Mouse (Mus musculus): Measurements from ENCODE around the gene Olfr680-ps1.
"Not testable (repeated sequence)": the region's sequence is repeated elsewhere in the genome, so short reads cannot be mapped to it uniquely, and the experiment has no call there.

The Olfr680-ps1 gene

GRCm38 (mm10) chr7:105092717-105093116 lies at the start of gene Olfr680-ps1:
Olfr680-ps1 (minus strand) TSS chr7:105092817.
- not testable (repeated sequence) for DNase-seq (ENCODE audit: low read depth)

GRCm38 (mm10) chr7:105141275-105141674 lies 48.7 kb upstream of the Olfr680-ps1 start:
- no peak for DNase-seq (ENCODE audit: low read depth)

GRCm38 (mm10) chr7:105116536-105116935 lies 23.9 kb upstream of the Olfr680-ps1 start, which contains the start of gene Olfr681:
Olfr681 (plus strand) TSS chr7:105116836.
- DNase-seq (ENCODE audit: low read depth), result no peak

DNA sequence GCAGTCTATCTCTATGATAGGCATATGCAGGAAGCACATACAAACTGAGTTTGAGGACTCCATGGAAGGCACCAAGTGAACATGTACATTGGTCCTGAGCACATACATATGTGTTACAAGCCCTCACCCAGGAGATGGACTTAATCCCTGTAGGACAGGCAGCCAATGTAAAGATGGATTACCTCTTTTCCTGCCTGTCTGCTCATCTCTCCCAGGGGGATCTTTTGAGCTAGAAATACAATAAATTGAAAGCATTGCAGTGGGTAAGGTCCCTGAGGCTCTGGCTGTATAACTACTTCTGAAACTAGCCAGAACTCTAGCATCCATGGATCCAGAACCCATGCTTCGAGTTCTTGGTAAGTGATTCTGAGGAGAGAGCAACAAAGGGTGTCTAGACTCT lies 11.7 kb downstream of the Olfr680-ps1 start, which contains the start of gene Olfr679:
Gene Olfr679 (plus strand): TSS at position 301 of the 400 bp plus-strand sequence.
- DNase-seq (ENCODE audit: low read depth), result no peak

DNA sequence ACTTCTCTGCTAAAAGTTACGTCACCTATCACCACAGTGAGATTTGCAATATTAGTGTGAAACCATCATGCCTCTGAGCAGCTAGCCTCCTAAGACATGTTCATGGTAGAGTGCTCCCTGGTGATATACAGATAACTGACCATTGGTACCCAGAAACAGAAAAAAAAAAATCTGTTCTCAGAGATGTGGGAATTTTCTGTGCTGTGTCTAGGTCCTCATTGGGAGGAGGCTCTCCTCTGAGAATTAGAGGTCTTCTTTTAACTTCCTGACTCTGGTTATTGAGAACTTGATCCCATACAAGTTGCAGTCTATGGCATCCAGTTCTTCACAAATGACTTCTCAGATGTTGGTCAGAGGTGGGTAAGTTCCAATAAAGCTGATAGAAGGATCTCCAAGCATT lies 28.4 kb downstream of the Olfr680-ps1 start, which contains the start of gene Olfr678:
Gene Olfr678 (plus strand): TSS at position 301 of the 400 bp plus-strand sequence.
- no peak for DNase-seq (ENCODE audit: low read depth)

- no peak for DNase-seq (ENCODE audit: low read depth)
Observed at GRCm38 (mm10) chr7:105058951-105059350, 33.7 kb downstream of the Olfr680-ps1 start.
